In genomic region chr14:107499563-107499962, GRCm38 (mm10) we compare ENCODE assay signal across 29 mouse cellular contexts.
"Had no signal": no experiment of that assay in that cellular context is flagged by ENCODE, and none has a peak within 500 bp of the region (broad histone marks: within the 10 kb centered on the region; RNA-seq: fewer than 3 reads in every experiment).

No protein-coding gene starts in this region.

- H3K9ac ChIP-seq: limb, embryonic 12.5 days; limb, embryonic 13.5 days; limb, embryonic 15.5 days; liver, embryonic 12.5 days; liver, embryonic 13.5 days; liver, embryonic 14.5 days; liver, embryonic 15.5 days; liver, postnatal 0 days; midbrain, embryonic 12.5 days; midbrain, embryonic 13.5 days; midbrain, embryonic 15.5 days; neural tube, embryonic 12.5 days had no signal

- H3K36me3 ChIP-seq: limb, embryonic 10.5 days; limb, embryonic 12.5 days; limb, embryonic 13.5 days; limb, embryonic 15.5 days; liver, embryonic 12.5 days; liver, embryonic 13.5 days; liver, embryonic 15.5 days; midbrain, embryonic 10.5 days; midbrain, embryonic 12.5 days; midbrain, embryonic 13.5 days; midbrain, embryonic 15.5 days; neural tube, embryonic 12.5 days had no signal

- H3K4me1 ChIP-seq: limb, embryonic 10.5 days; limb, embryonic 12.5 days; limb, embryonic 13.5 days; limb, embryonic 15.5 days; liver, embryonic 12.5 days; liver, embryonic 13.5 days; liver, embryonic 15.5 days; megakaryocyte, embryonic 14.5 days; midbrain, embryonic 10.5 days; midbrain, embryonic 12.5 days; midbrain, embryonic 13.5 days; midbrain, embryonic 15.5 days; neural tube, embryonic 12.5 days had no signal

- H3K27ac ChIP-seq: left cerebral cortex, adult 2 months; limb, embryonic 10.5 days; limb, embryonic 12.5 days; limb, embryonic 13.5 days; limb, embryonic 15.5 days; liver, embryonic 12.5 days; liver, embryonic 13.5 days; liver, embryonic 14.5 days; liver, embryonic 15.5 days; macrophage; midbrain, embryonic 10.5 days; midbrain, embryonic 12.5 days; midbrain, embryonic 13.5 days; midbrain, embryonic 15.5 days; neural tube, embryonic 12.5 days had no signal

- ATAC-seq: liver, embryonic 12.5 days; liver, postnatal 0 days; lung, postnatal 0 days; midbrain, embryonic 13.5 days; midbrain, embryonic 15.5 days; midbrain, embryonic 16.5 days had no signal

- H3K9me3 ChIP-seq: limb, embryonic 10.5 days; limb, embryonic 12.5 days; limb, embryonic 13.5 days; limb, embryonic 15.5 days; liver, embryonic 12.5 days; liver, embryonic 13.5 days; liver, embryonic 15.5 days; megakaryocyte, embryonic 14.5 days; midbrain, embryonic 10.5 days; midbrain, embryonic 12.5 days; midbrain, embryonic 13.5 days; midbrain, embryonic 15.5 days; neural tube, embryonic 12.5 days had no signal

- H3K4me3 ChIP-seq: left cerebral cortex, adult 2 months; limb, embryonic 10.5 days; limb, embryonic 12.5 days; limb, embryonic 13.5 days; limb, embryonic 15.5 days; liver, embryonic 12.5 days; liver, embryonic 13.5 days; liver, embryonic 15.5 days; megakaryocyte, embryonic 14.5 days; midbrain, embryonic 10.5 days; midbrain, embryonic 12.5 days; midbrain, embryonic 13.5 days; midbrain, embryonic 15.5 days; myocyte; neural tube, embryonic 12.5 days had no signal

- H3K27me3 ChIP-seq: limb, embryonic 12.5 days; limb, embryonic 13.5 days; limb, embryonic 15.5 days; liver, embryonic 12.5 days; liver, embryonic 13.5 days; liver, embryonic 15.5 days; megakaryocyte, embryonic 14.5 days; midbrain, embryonic 12.5 days; midbrain, embryonic 13.5 days; midbrain, embryonic 15.5 days; neural tube, embryonic 12.5 days had no signal

- H3K4me2 ChIP-seq: limb, embryonic 12.5 days; limb, embryonic 13.5 days; limb, embryonic 15.5 days; liver, embryonic 11.5 days; liver, embryonic 12.5 days; liver, embryonic 13.5 days; liver, embryonic 15.5 days; midbrain, embryonic 11.5 days; midbrain, embryonic 12.5 days; midbrain, embryonic 13.5 days; midbrain, embryonic 15.5 days; neural tube, embryonic 12.5 days had no signal

- DNase-seq: layer of hippocampus, postnatal 36 days; left cerebral cortex, postnatal 4 days; liver; liver, embryonic 13.5 days; liver, postnatal 0 days; lung, adult 18-20 months; lung, postnatal 10 days; lung, postnatal 36 days; midbrain, embryonic 14.5 days had no signal
